Mouse (Mus musculus) heart, postnatal 0 days (tissue): ENCODE data around the gene Itm2c. TPM values are rescaled to one million over a fixed set of nuclear protein-coding genes. Genes with fewer than 3 reads are reported as not detected.

ENCODE experiments used
- ATAC-seq: fragments of 200-750 bp; cut with Nextera tagmentation; 2 replicates; pipeline ENCODE4 v1.8.0; 2017; ENCODE audit warnings: low read depth, moderate number of reproducible peaks, moderate library complexity; ENCODE audit not compliant: insufficient read depth
- DNase-seq: peaks from one replicate; pipeline ENCODE4 v3.0.0-alpha.2; 2016; ENCODE audit warnings: low spot score
- H3K27ac ChIP-seq: fragments of 300-500 bp; sonication (generic); 2 replicates; pipeline ENCODE4 v1.5.1; 2014; ENCODE audit warnings: low read depth, mild to moderate bottlenecking
- H3K27me3 ChIP-seq: fragments of 300-500 bp; sonication (generic); 2 replicates; pipeline ENCODE4 v1.6.1; 2014; ENCODE audit warnings: low read length, mixed read lengths; ENCODE audit not compliant: control insufficient read depth, insufficient read depth
- H3K36me3 ChIP-seq: fragments of 300-500 bp; sonication (generic); replicated peaks from 2 replicates; pipeline ENCODE4 v1.6.1; 2014; ENCODE audit warnings: low read length, mixed read lengths; ENCODE audit not compliant: control insufficient read depth, insufficient read depth
- H3K4me1 ChIP-seq: fragments of 300-500 bp; sonication (generic); 2 replicates; pipeline ENCODE4 v1.6.1; 2014; ENCODE audit warnings: antibody characterized with exemption; ENCODE audit not compliant: control insufficient read depth, insufficient read depth
- H3K4me2 ChIP-seq: fragments of 300-500 bp; sonication (generic); 2 replicates; pipeline ENCODE4 v1.6.1; 2014; ENCODE audit warnings: low read depth, mild to moderate bottlenecking, low read length, moderate library complexity
- H3K4me3 ChIP-seq: fragments of 300-500 bp; sonication (generic); 2 replicates; pipeline ENCODE4 v1.5.1; 2014; ENCODE audit warnings: low read depth, low read length
- H3K9ac ChIP-seq: fragments of 300-500 bp; sonication (generic); replicated peaks from 2 replicates; pipeline ENCODE4 v1.6.1; 2014; ENCODE audit warnings: low read depth, low read length, mixed read lengths
- H3K9me3 ChIP-seq: fragments of 300-500 bp; sonication (generic); replicated peaks from 2 replicates; pipeline ENCODE4 v1.6.1; 2016; ENCODE audit warnings: low read length; ENCODE audit not compliant: control insufficient read depth
- CTCF ChIP-seq: IDR thresholded peaks from 2 replicates; pipeline ENCODE4 v1.5.1; 2016; ENCODE audit warnings: antibody characterized with exemption, control low read depth, low read depth
- EP300 ChIP-seq: IDR thresholded peaks from 2 replicates; pipeline ENCODE4 v1.6.1; 2016; ENCODE audit warnings: antibody characterized with exemption, low read depth
- WGBS: fragments of 180-500 bp; shearing (Covaris S2); extraction: QIAGEN DNeasy Blood & Tissue Kit; methylation state at CpG from one replicate; pipeline ENCODE4 v1.1.7; 2014; 5-methylcytosine and 5-hydroxymethylcytosine counted together
- polyA plus RNA-seq: library from polyadenylated mRNA; unstranded; fragments of >200 nt; fragmentation: Nextera tagmentation; extraction: Ambion mirVana; gene quantifications from 2 replicates; pipeline ENCODE4 v1.2.1, GENCODE M21; 2015
- total RNA-seq: library from RNA; depleted of rRNA; stranded (reverse); fragments of >200 nt; gene quantifications from 2 replicates; pipeline ENCODE4 v1.2.3, GENCODE M21; 2014; ENCODE audit warnings: low replicate concordance

Gene Itm2c
- total and polyA plus RNA-seq, 2 experiments from 2014 or later = 144 to 180 TPM

DNA sequence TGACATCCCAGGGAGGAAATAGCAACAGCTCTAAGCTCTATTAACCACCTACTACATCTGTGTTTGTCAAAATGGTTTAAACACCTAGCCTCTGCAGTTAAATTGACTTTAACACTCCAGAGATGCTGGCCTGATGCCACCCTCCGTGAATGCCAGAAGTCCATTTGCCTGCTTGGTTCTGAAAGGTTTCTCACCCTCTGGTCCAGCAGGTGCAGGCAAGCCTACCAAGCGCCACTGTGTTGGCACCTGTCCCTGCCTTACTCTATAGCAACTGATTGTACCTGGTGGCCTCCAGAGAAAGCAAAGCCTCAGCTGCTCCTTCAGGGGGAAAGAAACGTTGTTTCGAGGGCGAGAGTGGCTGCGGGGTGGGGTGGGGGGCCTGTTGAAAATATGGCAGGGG is 42.2 kb downstream of the Itm2c start:
- WGBS = 75% methylated on average over 6 of the region's 6 CpGs
- Histone ChIP-seq H3K4me2 (no peak overlapping the region), H3K27ac (no peak overlapping the region), H3K36me3 (no peaks in the 10 kb centered on the region), H3K4me1 (peaks cover 10% of the 10 kb centered on the region; the same call in 1 of the 2 replicates), H3K9me3 (no peaks in the 10 kb centered on the region), H3K9ac (no peak overlapping the region), H3K27me3 (no peaks in the 10 kb centered on the region), H3K4me3 (no peak overlapping the region)
- no peak for DNase-seq
- ATAC-seq = no peak
- TF ChIP-seq EP300 (no peak), CTCF (no peak)

DNA sequence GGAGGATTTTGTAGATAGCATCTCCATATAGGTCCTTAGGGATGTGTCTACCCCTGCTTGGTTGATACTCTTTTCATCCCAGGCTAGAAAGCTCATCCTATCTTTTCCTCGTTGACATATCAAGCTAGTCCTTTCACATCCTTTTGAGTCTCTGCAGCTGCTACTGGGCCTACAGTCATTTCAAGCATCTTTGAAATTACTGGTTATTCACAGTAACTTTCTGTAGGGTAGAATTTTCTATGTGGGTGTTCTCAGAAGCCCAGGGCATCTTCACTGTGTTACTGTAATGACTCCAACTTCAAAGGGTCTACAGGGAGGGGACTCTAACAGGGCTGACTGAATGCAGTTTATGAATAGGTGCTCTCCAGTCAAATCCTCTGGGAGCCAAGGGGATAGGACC is 43.2 kb downstream of the Itm2c start:
- WGBS = 60% methylated on average over 1 of the region's 1 CpGs
- no peak for TF ChIP-seq CTCF
- no peak for TF ChIP-seq EP300
- H3K9me3 ChIP-seq = no peaks in the 10 kb centered on the region
- peaks cover 10% of the 10 kb centered on the region; the same call in 1 of the 2 replicates for H3K4me1 ChIP-seq
- no peak overlapping the region for H3K27ac ChIP-seq
- no peak overlapping the region for H3K9ac ChIP-seq
- ATAC-seq (no peak), DNase-seq (no peak)
- no peak overlapping the region for H3K4me2 ChIP-seq
- no peaks in the 10 kb centered on the region for H3K27me3 ChIP-seq
- H3K4me3 ChIP-seq = no peak overlapping the region
- H3K36me3 ChIP-seq = no peaks in the 10 kb centered on the region

DNA sequence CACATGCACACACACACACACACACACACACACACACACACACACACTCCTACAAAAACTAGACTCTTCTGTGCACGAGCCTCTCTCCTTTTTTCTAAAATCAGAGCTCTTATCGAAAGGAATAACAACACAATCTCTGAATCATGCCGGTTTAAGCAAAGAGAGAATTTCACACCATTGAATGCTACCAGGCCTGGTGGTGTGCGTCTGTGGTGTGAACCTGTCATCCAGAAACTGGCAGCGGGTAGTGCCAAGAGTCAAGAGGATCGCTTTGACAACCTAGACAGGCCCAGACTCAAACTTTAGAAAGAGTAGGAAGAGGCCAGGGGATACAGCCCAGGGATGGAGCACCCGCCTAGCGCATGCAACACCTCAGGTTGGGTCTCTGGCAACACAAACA is 48.2 kb downstream of the Itm2c start:
- no peak overlapping the region for H3K9ac ChIP-seq
- DNase-seq (no peak), ATAC-seq (no peak)
- no peaks in the 10 kb centered on the region for H3K4me1 ChIP-seq
- H3K27me3 ChIP-seq = no peaks in the 10 kb centered on the region
- no peak overlapping the region for H3K4me2 ChIP-seq
- 63% methylated on average over 8 of the region's 8 CpGs for WGBS
- no peak overlapping the region for H3K4me3 ChIP-seq
- no peaks in the 10 kb centered on the region for H3K9me3 ChIP-seq
- TF ChIP-seq EP300 (no peak), CTCF (no peak)
- no peak overlapping the region for H3K27ac ChIP-seq
- no peaks in the 10 kb centered on the region for H3K36me3 ChIP-seq

DNA sequence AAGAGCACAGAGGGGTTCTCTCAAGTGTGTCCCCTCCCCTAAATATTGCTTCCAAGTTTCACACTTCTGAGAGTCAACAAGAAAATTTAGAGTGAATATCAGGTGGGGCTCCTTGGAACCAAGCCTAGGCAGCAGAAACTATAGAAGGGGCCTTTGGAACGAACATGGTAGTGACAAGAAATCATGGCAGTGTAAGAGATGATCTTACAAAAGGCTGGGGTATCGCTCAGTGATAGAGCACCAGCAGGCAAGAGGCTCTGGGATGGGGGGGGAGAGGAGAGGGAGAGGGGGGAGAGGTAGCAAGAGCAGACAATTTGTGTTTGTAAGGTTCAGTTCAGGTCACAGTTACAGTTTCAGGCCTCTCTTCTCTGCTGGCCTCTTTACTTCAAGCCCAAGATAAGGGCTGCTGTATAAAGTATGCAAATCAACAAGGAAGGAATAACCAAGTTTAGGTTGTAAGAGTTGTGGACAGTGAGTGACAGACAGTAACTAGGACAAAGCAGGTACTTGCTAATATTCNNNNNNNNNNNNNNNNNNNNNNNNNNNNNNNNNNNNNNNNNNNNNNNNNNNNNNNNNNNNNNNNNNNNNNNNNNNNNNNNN is 55.1 kb downstream of the Itm2c start:
- Histone ChIP-seq H3K27ac (no peak overlapping the region), H3K9me3 (no peaks in the 10 kb centered on the region), H3K9ac (no peak overlapping the region), H3K27me3 (no peaks in the 10 kb centered on the region), H3K4me3 (no peak overlapping the region), H3K4me1 (peaks cover 4% of the 10 kb centered on the region; the same call in 1 of the 2 replicates), H3K4me2 (no peak overlapping the region), H3K36me3 (no peaks in the 10 kb centered on the region)
- TF ChIP-seq CTCF = no peak
- no peak for TF ChIP-seq EP300
- no peak for ATAC-seq
- DNase-seq = no peak
- WGBS = 58% methylated on average over 2 of the region's 2 CpGs

DNA sequence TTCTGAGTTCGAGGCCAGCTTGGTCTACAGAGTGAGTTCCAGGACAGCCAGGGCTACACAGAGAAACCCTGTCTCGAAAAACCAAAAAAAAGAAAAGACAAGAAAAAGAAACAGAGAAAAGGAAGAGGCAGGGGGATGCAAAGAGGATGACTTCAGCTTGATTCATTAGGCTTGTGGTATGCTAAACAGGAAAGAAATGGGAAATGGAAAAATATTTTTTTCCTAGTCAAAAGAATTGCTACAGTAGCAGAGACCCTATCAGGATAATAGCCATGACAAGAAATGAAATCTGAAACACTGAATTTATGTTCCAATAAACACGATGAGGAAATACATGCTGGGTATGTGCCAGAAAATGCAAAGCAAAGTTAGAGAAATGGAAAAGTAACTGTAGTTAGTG is 61.1 kb downstream of the Itm2c start:
- WGBS = 59% methylated on average over 3 of the region's 3 CpGs
- Histone ChIP-seq H3K4me2 (no peak overlapping the region), H3K9ac (no peak overlapping the region), H3K27ac (no peak overlapping the region), H3K36me3 (no peaks in the 10 kb centered on the region), H3K4me3 (no peak overlapping the region), H3K9me3 (no peaks in the 10 kb centered on the region), H3K27me3 (no peaks in the 10 kb centered on the region), H3K4me1 (peaks cover 35% of the 10 kb centered on the region)
- ATAC-seq (no peak), DNase-seq (no peak)
- TF ChIP-seq CTCF = no peak

DNA sequence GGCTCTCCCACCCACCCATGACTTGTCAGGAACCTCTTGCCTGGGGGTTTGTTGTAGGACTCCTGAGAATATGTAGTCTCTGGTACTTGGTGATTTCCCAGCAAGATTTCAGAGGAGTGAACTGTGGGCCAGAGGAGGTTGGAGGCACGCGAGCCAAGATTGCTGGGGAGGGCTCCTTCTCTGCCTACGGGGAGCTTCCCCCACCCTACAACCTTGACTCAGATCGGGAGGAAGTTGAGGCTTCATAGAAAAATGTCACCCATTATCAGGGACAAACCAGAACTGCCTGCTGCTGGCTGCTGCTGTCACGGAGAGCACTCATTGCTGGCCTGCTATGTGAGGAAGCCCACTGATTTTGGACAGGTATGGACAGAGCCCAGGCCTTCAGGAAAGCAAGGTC is 63.2 kb downstream of the Itm2c start:
- no peak overlapping the region for H3K4me3 ChIP-seq
- peaks cover 39% of the 10 kb centered on the region for H3K4me1 ChIP-seq
- no peak for TF ChIP-seq EP300
- no peak for TF ChIP-seq CTCF
- DNase-seq = no peak
- 39% methylated on average over 5 of the region's 5 CpGs for WGBS
- ATAC-seq = no peak
- H3K9me3 ChIP-seq = no peaks in the 10 kb centered on the region
- H3K27ac ChIP-seq = no peak overlapping the region
- no peaks in the 10 kb centered on the region for H3K36me3 ChIP-seq
- H3K27me3 ChIP-seq = no peaks in the 10 kb centered on the region
- no peak overlapping the region for H3K4me2 ChIP-seq
- H3K9ac ChIP-seq = no peak overlapping the region
